In genomic region chr17:88597222-88598055, GRCm38 (mm10) we compare ENCODE assay signal across 9 mouse cellular contexts. TPM values are rescaled to one million over a fixed set of nuclear protein-coding genes. Genes with fewer than 3 reads are reported as not detected.
DNase-seq lines count a peak whose midpoint lies in the region; TF ChIP-seq lines count a peak whose summit lies in the region.
"Had no signal": no experiment of that assay in that cellular context is flagged by ENCODE, and none has a peak within 500 bp of the region (broad histone marks: within the 10 kb centered on the region; RNA-seq: fewer than 3 reads in every experiment).

Gene Ston1, plus strand, starts transcription at chr17:88597684.

- TF ChIP-seq POLR2A in thymus, adult 2 months (IDR thresholded peaks at IDR 0.05; ENCODE audit: control insufficient read depth, extremely low read depth, insufficient read depth, low read length, poor library complexity): no peak
- peak; percentile 48 for TF ChIP-seq POLR2A in myocyte (IDR thresholded peaks at IDR 0.05; ENCODE audit: insufficient read length, low read depth)

- H3K4me2 ChIP-seq in myocyte (ENCODE audit: low read depth): peak within 1 kb of the TSS; percentile 86

- no peak within 1 kb of the TSS for H3K27ac ChIP-seq in thymus, adult 2 months (ENCODE audit: control insufficient read depth, insufficient read depth, low read length)

- H3K27me3 ChIP-seq in thymus, adult 2 months (ENCODE audit: control insufficient read depth, insufficient read depth, low read length): no peaks in the 10 kb centered on the region
- H3K27me3 ChIP-seq in myocyte (ENCODE audit: control insufficient read depth, insufficient read depth, insufficient read length): no peaks in the 10 kb centered on the region

- peaks cover 9% of the 10 kb centered on the region for H3K4me1 ChIP-seq in thymus, adult 2 months (replicated peaks; ENCODE audit: control insufficient read depth, insufficient read depth, low read length)

- intact Hi-C loops in gastrocnemius, postnatal 14 days (cut with DNase I; ENCODE audit: low total_unique reads): no loop called here

- H3K36me3 ChIP-seq in thymus, adult 2 months (ENCODE audit: control insufficient read depth, insufficient read depth, low read length): no peaks in the 10 kb centered on the region
- H3K36me3 ChIP-seq in myocyte (ENCODE audit: control insufficient read depth, insufficient read depth): no peaks in the 10 kb centered on the region

- peak within 1 kb of the TSS; percentile 63 for H3K4me3 ChIP-seq in thymus, adult 2 months (ENCODE audit: control insufficient read depth, insufficient read depth, low read length)
- H3K4me3 ChIP-seq in myocyte: peak within 1 kb of the TSS; percentile 75

- H3ac ChIP-seq in myocyte (ENCODE audit: control insufficient read depth, insufficient read length): peak within 1 kb of the TSS; percentile 59

- H3K79me2 ChIP-seq in myocyte (ENCODE audit: control insufficient read depth, insufficient read depth): peaks cover 33% of the 10 kb centered on the region

- DNase-seq in thymus, adult 2 months: peak; percentile 18
- DNase-seq in thymus, adult 18-20 months: no peak
- peak; percentile 53 for DNase-seq in cerebellum, adult 9-11 months
- peak; percentile 78 for DNase-seq in gastrocnemius, postnatal 14 days
- DNase-seq in hindlimb bud, embryonic 11.5 days (ENCODE audit: extremely low spot score, low read depth, low spot score): peak; percentile 61
- peak; percentile 69 for DNase-seq in liver
- DNase-seq in urinary bladder, postnatal 10 days (ENCODE audit: low spot score): peak; percentile 49

- 6% methylated on average over 41 of the region's 41 CpGs for WGBS in thymus, adult 2 months

- TF ChIP-seq CTCF in thymus, adult 2 months (IDR thresholded peaks at IDR 0.05; ENCODE audit: borderline replicate concordance, control insufficient read depth, extremely low read depth, insufficient read depth, low read length, poor library complexity): no peak; the same call in 1 of the 2 replicates

TF ChIP-seq in myocyte, 11 proteins besides CTCF, POLR2A, EP300 and RAD21:
- TF ChIP-seq SRF (IDR thresholded peaks at IDR 0.05; ENCODE audit: control insufficient read depth, insufficient read length, low read depth): no peak
- peak in 1 of 3 experiments; percentile 47 for TF ChIP-seq MYOG (IDR thresholded peaks at IDR 0.05; ENCODE audit: control insufficient read depth in 1 of 3, insufficient read depth in 1 of 3, insufficient read length in 2 of 3, low read depth in 2 of 3)
- TF ChIP-seq TCF12 (IDR thresholded peaks at IDR 0.05; ENCODE audit: insufficient read depth, poor library complexity, severe bottlenecking): no peak
- TF ChIP-seq CEBPB (IDR thresholded peaks at IDR 0.05; ENCODE audit: insufficient read depth, poor library complexity, severe bottlenecking): no peak
- TF ChIP-seq USF1 (IDR thresholded peaks at IDR 0.05; ENCODE audit: low read depth): no peak
- TF ChIP-seq MYOD1 (IDR thresholded peaks at IDR 0.05; ENCODE audit: control insufficient read depth in 1 of 3, insufficient read length in 2 of 3, low read depth in 2 of 3): peak in 1 of 3 experiments; percentile 58
- no peak for TF ChIP-seq POLR2AphosphoS2 (IDR thresholded peaks at IDR 0.05; ENCODE audit: insufficient read length, low read depth)
- no peak for TF ChIP-seq E2F4 (IDR thresholded peaks at IDR 0.05; ENCODE audit: insufficient read depth)

RNA-seq across cellular contexts. Expression of gene Ston1, which starts in this region (rescaled TPM):
- 6.5 and 8.8 TPM in 2 replicates for polyA plus RNA-seq in thymus, adult 2 months (2012; rRNA removed)
- total RNA-seq in gastrocnemius, postnatal 14 days (2021): 10 to 100 TPM; 18.5 to 18.9 TPM
- 16.6 TPM for polyA plus RNA-seq in myocyte (2012; fragmentation: generic; extraction: Trizol)
- total RNA-seq: common myeloid progenitor, adult 5-6 weeks had no signal

Comparison
In these comparisons a context has a peak if more than half of its experiments do, and no peak if none do; other contexts are left out.
1. DNase-seq: peak in thymus, adult 2 months (single experiment), cerebellum, adult 9-11 months (single experiment), gastrocnemius, postnatal 14 days (single experiment), hindlimb bud, embryonic 11.5 days (single experiment), liver (single experiment) and urinary bladder, postnatal 10 days (single experiment); none in thymus, adult 18-20 months (0 of 2).